10 mouse cellular contexts compared by ENCODE assay signal in the genomic region with DNA sequence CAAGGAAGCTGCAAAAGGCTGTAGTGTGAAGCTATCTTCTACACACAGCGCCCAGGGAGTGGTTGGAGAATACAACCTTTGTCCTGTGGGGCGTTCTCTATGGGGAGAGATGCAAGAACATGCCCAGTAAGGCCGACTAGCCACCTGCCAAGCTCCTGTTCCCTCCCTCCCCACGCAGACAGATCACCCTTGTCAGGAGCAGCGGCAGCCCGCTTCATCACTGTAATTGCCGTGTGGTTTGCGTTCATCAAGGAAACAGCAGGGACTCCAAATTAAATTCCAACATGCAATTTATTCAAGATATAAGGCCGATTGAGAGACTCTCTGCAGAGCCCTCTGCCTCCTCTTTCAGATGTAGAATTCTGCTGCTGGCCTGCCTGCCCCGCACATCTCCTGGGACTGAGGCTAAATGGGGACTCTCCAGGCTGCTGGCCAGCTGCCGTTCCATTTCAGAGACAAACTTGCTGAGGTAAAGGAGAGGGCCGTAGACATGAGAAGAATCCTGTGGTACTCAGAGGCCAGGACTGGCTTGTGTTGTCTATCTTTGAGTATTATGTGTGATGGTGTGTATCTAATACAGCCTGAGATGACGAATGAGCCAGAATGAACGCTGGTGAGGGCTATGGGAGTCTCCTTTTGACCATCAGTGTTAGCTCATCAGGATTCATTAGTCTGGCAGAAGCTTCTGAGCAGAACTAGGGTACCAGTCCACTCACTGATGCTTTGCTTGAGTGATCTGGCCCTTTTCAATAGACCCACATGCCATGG. TPM values are rescaled to one million over a fixed set of nuclear protein-coding genes. Genes with fewer than 3 reads are reported as not detected.
DNase-seq lines count a peak whose midpoint lies in the region; ATAC-seq lines count a peak whose summit lies in the region.
"Had no signal": no experiment of that assay in that cellular context is flagged by ENCODE, and none has a peak within 500 bp of the region (broad histone marks: within the 10 kb centered on the region; RNA-seq: fewer than 3 reads in every experiment).

No protein-coding gene starts in this region.

- H3K4me1 ChIP-seq in kidney, embryonic 14.5 days (ENCODE audit: control insufficient read depth, insufficient read depth, low read length): no peaks in the 10 kb centered on the region; the same call in 1 of the 2 replicates
- H3K4me1 ChIP-seq in hindbrain, embryonic 16.5 days (ENCODE audit: control insufficient read depth, insufficient read depth, low read depth, low read length): peaks cover 12% of the 10 kb centered on the region
- H3K4me1 ChIP-seq in neural tube, embryonic 15.5 days: peaks cover 18% of the 10 kb centered on the region
- H3K4me1 ChIP-seq: midbrain, embryonic 12.5 days had no signal

- DNase-seq in adrenal gland, postnatal 14 days: peak; percentile 14
- no peak for DNase-seq in adrenal gland, postnatal 25 days
- DNase-seq in kidney, adult 8-10 months: peak; percentile 28 to 32
- DNase-seq in embryo, embryonic 11 days: no peak
- no peak for DNase-seq in frontal cortex, adult 2 months (ENCODE audit: extremely low spot score in 1 of 2, low spot score in 1 of 2)

- H3K9me3 ChIP-seq in kidney, embryonic 14.5 days (ENCODE audit: control insufficient read depth, low read length): no peaks in the 10 kb centered on the region
- H3K9me3 ChIP-seq in hindbrain, embryonic 16.5 days (ENCODE audit: control insufficient read depth, low read length): no peaks in the 10 kb centered on the region
- H3K9me3 ChIP-seq in neural tube, embryonic 15.5 days (replicated peaks): no peaks in the 10 kb centered on the region
- H3K9me3 ChIP-seq: limb, embryonic 15.5 days; midbrain, embryonic 12.5 days had no signal

- 90% methylated on average over 14 of the region's 14 CpGs for WGBS in kidney, embryonic 14.5 days
- WGBS in hindbrain, embryonic 16.5 days: 42% methylated on average over 14 of the region's 14 CpGs
- WGBS in neural tube, embryonic 15.5 days: 40% methylated on average over 14 of the region's 14 CpGs

- no peaks in the 10 kb centered on the region for H3K27me3 ChIP-seq in kidney, embryonic 14.5 days (ENCODE audit: control insufficient read depth, insufficient read depth, low read length)
- no peaks in the 10 kb centered on the region for H3K27me3 ChIP-seq in hindbrain, embryonic 16.5 days (replicated peaks; ENCODE audit: control insufficient read depth, insufficient read depth, low read length)
- H3K27me3 ChIP-seq in neural tube, embryonic 15.5 days (replicated peaks): no peaks in the 10 kb centered on the region
- H3K27me3 ChIP-seq: limb, embryonic 15.5 days; midbrain, embryonic 12.5 days had no signal

- no peak overlapping the region for H3K9ac ChIP-seq in kidney, embryonic 14.5 days (ENCODE audit: low read depth, low read length)
- no peak overlapping the region for H3K9ac ChIP-seq in hindbrain, embryonic 16.5 days (ENCODE audit: low read depth, low read length)
- no peak overlapping the region for H3K9ac ChIP-seq in neural tube, embryonic 15.5 days (replicated peaks)
- H3K9ac ChIP-seq: limb, embryonic 15.5 days; midbrain, embryonic 12.5 days had no signal

- no peak overlapping the region for H3K4me2 ChIP-seq in kidney, embryonic 14.5 days (replicated peaks; ENCODE audit: low read depth, low read length)
- no peak overlapping the region for H3K4me2 ChIP-seq in hindbrain, embryonic 16.5 days (ENCODE audit: low read length)
- no peak overlapping the region; the same call in none of the 2 replicates for H3K4me2 ChIP-seq in neural tube, embryonic 15.5 days
- H3K4me2 ChIP-seq: limb, embryonic 15.5 days; midbrain, embryonic 12.5 days had no signal

- H3K36me3 ChIP-seq in kidney, embryonic 14.5 days (ENCODE audit: control insufficient read depth, insufficient read depth, low read length): no peaks in the 10 kb centered on the region
- H3K36me3 ChIP-seq in hindbrain, embryonic 16.5 days (ENCODE audit: control insufficient read depth, insufficient read depth, low read length): no peaks in the 10 kb centered on the region
- H3K36me3 ChIP-seq in neural tube, embryonic 15.5 days: no peaks in the 10 kb centered on the region
- H3K36me3 ChIP-seq: limb, embryonic 15.5 days; midbrain, embryonic 12.5 days had no signal

- no peak overlapping the region for H3K27ac ChIP-seq in kidney, embryonic 14.5 days (ENCODE audit: low read depth, low read length)
- 0 out of 2 replicates have a peak overlapping the region, but pooled peaks have one; percentile 32 for H3K27ac ChIP-seq in hindbrain, embryonic 16.5 days (ENCODE audit: low read depth, low read length)
- peak overlapping the region; percentile 66 for H3K27ac ChIP-seq in neural tube, embryonic 15.5 days (replicated peaks)
- H3K27ac ChIP-seq: limb, embryonic 15.5 days; midbrain, embryonic 12.5 days had no signal

- ATAC-seq in kidney, embryonic 14.5 days (ENCODE audit: low FRiP score, low TSS enrichment): no peak
- peak; percentile 72 for ATAC-seq in hindbrain, embryonic 16.5 days
- peak; percentile 59 for ATAC-seq in neural tube, embryonic 15.5 days (ENCODE audit: low FRiP score)

- no peak overlapping the region for H3K4me3 ChIP-seq in kidney, embryonic 14.5 days (ENCODE audit: low read length)
- no peak overlapping the region for H3K4me3 ChIP-seq in hindbrain, embryonic 16.5 days (ENCODE audit: low read length)
- no peak overlapping the region for H3K4me3 ChIP-seq in neural tube, embryonic 15.5 days (replicated peaks)
- H3K4me3 ChIP-seq: limb, embryonic 15.5 days; midbrain, embryonic 12.5 days had no signal

RNA-seq across cellular contexts. Expression of gene Commd9, which starts 46.3 kb away (rescaled TPM):
- 31.7 and 39.0 TPM in 2 replicates for total RNA-seq in adrenal gland, postnatal 14 days (2021)
- total RNA-seq in adrenal gland, postnatal 25 days (2021): 45.3 and 49.6 TPM in 2 replicates
- 61.0 and 61.2 TPM in 2 replicates for polyA plus RNA-seq in kidney, embryonic 14.5 days (2014; fragmentation: Nextera tagmentation; extraction: Ambion mirVana)
- 98.7 and 104 TPM in 2 replicates for polyA plus RNA-seq in hindbrain, embryonic 16.5 days (2015; fragmentation: Nextera tagmentation; extraction: Ambion mirVana)
- polyA plus RNA-seq in neural tube, embryonic 15.5 days (2015; fragmentation: Nextera tagmentation; extraction: Ambion mirVana): 90.1 and 105 TPM in 2 replicates
- 88.4 and 94.8 TPM in 2 replicates for polyA plus RNA-seq in frontal cortex, adult 2 months (2012; rRNA removed)

RNA-seq across cellular contexts. Expression of gene Prr5l, which starts 49.5 kb away (rescaled TPM):
- total RNA-seq in adrenal gland, postnatal 14 days (2021): 3.7 and 5.1 TPM in 2 replicates
- total RNA-seq in adrenal gland, postnatal 25 days (2021): 5.9 and 6.6 TPM in 2 replicates
- polyA plus RNA-seq in kidney, embryonic 14.5 days (2014; fragmentation: Nextera tagmentation; extraction: Ambion mirVana): 44.4 and 56.8 TPM in 2 replicates
- 6.0 and 6.3 TPM in 2 replicates for polyA plus RNA-seq in hindbrain, embryonic 16.5 days (2015; fragmentation: Nextera tagmentation; extraction: Ambion mirVana)
- 8.7 and 11.6 TPM in 2 replicates for polyA plus RNA-seq in neural tube, embryonic 15.5 days (2015; fragmentation: Nextera tagmentation; extraction: Ambion mirVana)
- 12.0 and 12.5 TPM in 2 replicates for polyA plus RNA-seq in frontal cortex, adult 2 months (2012; rRNA removed)

Comparison
In these comparisons a context has a peak if more than half of its experiments do, and no peak if none do; other contexts are left out.
1. DNase-seq: peak in adrenal gland, postnatal 14 days (single experiment) and kidney, adult 8-10 months (2 of 2); none in adrenal gland, postnatal 25 days (single experiment), embryo, embryonic 11 days (single experiment) and frontal cortex, adult 2 months (0 of 2).